Mouse (Mus musculus): ENCODE measurements around the gene Sik2. TPM values are rescaled to one million over a fixed set of nuclear protein-coding genes. Genes with fewer than 3 reads are reported as not detected.

The Sik2 gene
- polyA plus RNA-seq, 1 experiment from 2014 or later, result 10.4 TPM

DNA sequence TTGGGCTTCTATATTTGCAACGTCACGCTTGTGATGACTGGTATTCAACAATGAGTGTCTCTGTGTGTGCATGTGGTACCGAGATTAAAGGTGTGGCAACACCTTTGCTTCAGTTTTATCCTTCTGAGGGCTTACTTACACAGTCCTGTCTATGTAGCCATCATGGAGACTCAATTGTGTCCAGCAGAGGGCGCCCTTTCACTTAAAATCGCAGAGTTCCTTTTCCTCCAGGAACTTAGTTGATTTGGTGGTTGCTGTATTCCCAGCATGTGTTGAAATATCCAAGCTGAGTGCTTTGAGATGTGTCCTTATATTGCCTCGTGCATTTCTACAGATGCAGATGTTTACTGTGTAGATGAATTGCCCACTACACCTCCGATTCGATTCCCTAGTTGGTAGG is 159.6 kb downstream of the Sik2 start:
- no peak overlapping the region for H3K27ac ChIP-seq (ENCODE audit: low read length)
- 14% methylated on average over 8 of the region's 8 CpGs for WGBS
- H3K4me2 ChIP-seq (replicated peaks; ENCODE audit: low read depth, low read length), result no peak overlapping the region; the same call in 1 of the 2 replicates
- H3K4me1 ChIP-seq (ENCODE audit: insufficient read depth, low read depth, low read length), result peaks cover 11% of the 10 kb centered on the region; the same call in 1 of the 2 replicates
- no peak overlapping the region for H3K4me3 ChIP-seq (ENCODE audit: low read depth, low read length)
- H3K36me3 ChIP-seq (ENCODE audit: insufficient read depth, low read length), result no peaks in the 10 kb centered on the region
- H3K9ac ChIP-seq (replicated peaks; ENCODE audit: low read depth), result no peak overlapping the region
- TF ChIP-seq EP300 (IDR thresholded peaks at IDR 0.05) (peak; percentile 46), CTCF (IDR thresholded peaks at IDR 0.05) (peak; percentile 94)
- ATAC-seq (peak; percentile 82), DNase-seq (ENCODE audit: low spot score) (peak; percentile 95)
- H3K9me3 ChIP-seq (ENCODE audit: low read length), result no peaks in the 10 kb centered on the region
- no peaks in the 10 kb centered on the region for H3K27me3 ChIP-seq (replicated peaks; ENCODE audit: insufficient read depth, low read length)

DNA sequence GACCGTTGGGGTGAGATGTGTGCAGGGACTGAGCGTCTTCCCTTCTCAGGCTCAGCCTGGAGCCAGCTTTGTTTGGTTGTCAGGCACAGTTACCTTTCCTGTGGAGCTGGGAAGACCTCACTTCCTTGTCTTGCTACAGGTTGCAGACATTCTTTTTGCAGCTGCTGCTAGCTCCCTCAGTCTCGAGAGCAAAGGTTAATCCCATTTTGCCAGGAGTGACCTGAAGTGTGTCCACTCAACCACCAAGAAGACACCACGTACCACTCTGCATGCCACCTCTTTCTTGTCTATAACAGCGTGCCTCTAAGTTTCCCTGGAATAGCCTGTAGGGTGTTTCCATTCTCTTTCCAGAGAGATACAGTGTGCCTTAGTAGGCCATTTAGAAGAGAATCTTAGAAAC is 160.1 kb downstream of the Sik2 start:
- Histone ChIP-seq H3K9me3 (ENCODE audit: low read length) (no peaks in the 10 kb centered on the region), H3K27ac (ENCODE audit: low read length) (no peak overlapping the region), H3K36me3 (ENCODE audit: insufficient read depth, low read length) (no peaks in the 10 kb centered on the region), H3K4me3 (ENCODE audit: low read depth, low read length) (no peak overlapping the region), H3K27me3 (replicated peaks; ENCODE audit: insufficient read depth, low read length) (no peaks in the 10 kb centered on the region), H3K9ac (replicated peaks; ENCODE audit: low read depth) (no peak overlapping the region), H3K4me2 (replicated peaks; ENCODE audit: low read depth, low read length) (no peak overlapping the region), H3K4me1 (ENCODE audit: insufficient read depth, low read depth, low read length) (peaks cover 11% of the 10 kb centered on the region; the same call in 1 of the 2 replicates)
- DNase-seq (ENCODE audit: low spot score) (no peak), ATAC-seq (no peak)
- no peak for TF ChIP-seq CTCF (IDR thresholded peaks at IDR 0.05)
- TF ChIP-seq EP300 (IDR thresholded peaks at IDR 0.05), result no peak
- 58% methylated on average over 5 of the region's 5 CpGs for WGBS

DNA sequence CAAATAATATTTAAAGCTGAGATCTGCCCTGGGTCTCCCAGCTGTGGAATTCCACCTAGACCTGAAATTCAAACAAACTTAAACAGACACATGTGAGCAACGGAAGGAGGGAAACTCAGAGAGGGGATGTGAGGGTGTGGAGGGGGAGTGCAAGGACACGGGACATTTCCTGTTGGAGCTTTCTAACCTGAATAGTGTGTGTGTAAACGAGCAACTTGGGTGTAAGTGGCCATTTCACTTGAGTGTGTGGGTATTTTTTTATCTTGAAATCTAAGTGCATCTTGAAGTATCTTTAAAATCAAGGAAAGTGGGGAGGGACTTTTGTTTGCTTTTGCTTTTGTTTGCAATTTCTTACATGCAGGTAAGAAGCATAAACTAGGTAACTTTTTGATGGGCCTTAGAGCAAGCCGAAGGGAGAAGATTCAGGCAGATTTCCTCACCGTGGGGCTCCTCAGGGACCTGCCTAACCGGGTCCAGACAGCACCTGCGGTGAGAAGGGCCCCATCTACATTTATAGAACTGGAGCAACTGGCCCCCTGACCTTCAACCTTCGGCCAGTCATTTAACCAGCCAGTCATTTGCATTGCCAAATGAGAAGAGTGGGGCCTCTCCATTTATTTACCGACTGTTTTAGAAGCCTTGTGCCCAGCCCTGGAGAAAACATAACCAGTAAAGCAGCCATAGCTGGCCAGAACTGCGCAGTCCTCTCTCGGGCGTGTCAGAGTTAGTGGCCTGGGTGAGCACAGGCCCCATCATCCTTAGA is 161.1 kb downstream of the Sik2 start:
- Histone ChIP-seq H3K4me3 (ENCODE audit: low read depth, low read length) (no peak overlapping the region), H3K9me3 (ENCODE audit: low read length) (no peaks in the 10 kb centered on the region), H3K4me1 (ENCODE audit: insufficient read depth, low read depth, low read length) (peaks cover 10% of the 10 kb centered on the region; the same call in 1 of the 2 replicates), H3K36me3 (ENCODE audit: insufficient read depth, low read length) (no peaks in the 10 kb centered on the region), H3K27me3 (replicated peaks; ENCODE audit: insufficient read depth, low read length) (no peaks in the 10 kb centered on the region), H3K9ac (replicated peaks; ENCODE audit: low read depth) (no peak overlapping the region), H3K4me2 (replicated peaks; ENCODE audit: low read depth, low read length) (no peak overlapping the region), H3K27ac (ENCODE audit: low read length) (0 out of 2 replicates have a peak overlapping the region, but pooled peaks have one; percentile 5)
- WGBS, result 37% methylated on average over 12 of the region's 12 CpGs
- TF ChIP-seq EP300 (IDR thresholded peaks at IDR 0.05) (peak; percentile 21; the same call in 1 of the 2 replicates), CTCF (IDR thresholded peaks at IDR 0.05) (no peak)
- DNase-seq (ENCODE audit: low spot score) (peak; percentile 66), ATAC-seq (peak; percentile 65)

DNA sequence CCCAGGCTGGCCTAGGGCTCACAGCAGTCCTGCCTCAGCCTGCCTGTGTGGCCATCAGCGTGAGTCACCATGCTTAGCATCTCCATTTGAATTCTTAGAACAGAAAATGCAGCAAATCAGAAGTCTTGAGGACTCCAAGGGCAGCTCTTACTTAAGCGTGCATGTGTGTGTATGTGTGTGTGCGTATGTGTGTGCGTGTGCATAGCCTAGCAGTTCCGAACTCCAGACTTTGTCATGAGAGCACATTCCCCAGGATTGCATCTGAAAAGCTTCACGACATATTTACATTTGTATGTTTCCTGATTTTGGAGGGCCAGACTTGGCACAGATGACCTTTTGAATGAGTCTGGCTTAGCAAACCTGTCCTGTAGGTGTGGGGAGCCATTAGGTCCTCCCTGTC is 161.7 kb downstream of the Sik2 start:
- ATAC-seq (peak; percentile 51), DNase-seq (ENCODE audit: low spot score) (peak; percentile 57)
- Histone ChIP-seq H3K27ac (ENCODE audit: low read length) (0 out of 2 replicates have a peak overlapping the region, but pooled peaks have one; percentile 11), H3K36me3 (ENCODE audit: insufficient read depth, low read length) (no peaks in the 10 kb centered on the region), H3K9ac (replicated peaks; ENCODE audit: low read depth) (no peak overlapping the region), H3K9me3 (ENCODE audit: low read length) (no peaks in the 10 kb centered on the region), H3K4me3 (ENCODE audit: low read depth, low read length) (no peak overlapping the region), H3K27me3 (replicated peaks; ENCODE audit: insufficient read depth, low read length) (no peaks in the 10 kb centered on the region), H3K4me1 (ENCODE audit: insufficient read depth, low read depth, low read length) (peaks cover 6% of the 10 kb centered on the region; the same call in 1 of the 2 replicates), H3K4me2 (replicated peaks; ENCODE audit: low read depth, low read length) (no peak overlapping the region)
- WGBS, result 55% methylated on average over 6 of the region's 6 CpGs
- no peak for TF ChIP-seq CTCF (IDR thresholded peaks at IDR 0.05)
- no peak for TF ChIP-seq EP300 (IDR thresholded peaks at IDR 0.05)

DNA sequence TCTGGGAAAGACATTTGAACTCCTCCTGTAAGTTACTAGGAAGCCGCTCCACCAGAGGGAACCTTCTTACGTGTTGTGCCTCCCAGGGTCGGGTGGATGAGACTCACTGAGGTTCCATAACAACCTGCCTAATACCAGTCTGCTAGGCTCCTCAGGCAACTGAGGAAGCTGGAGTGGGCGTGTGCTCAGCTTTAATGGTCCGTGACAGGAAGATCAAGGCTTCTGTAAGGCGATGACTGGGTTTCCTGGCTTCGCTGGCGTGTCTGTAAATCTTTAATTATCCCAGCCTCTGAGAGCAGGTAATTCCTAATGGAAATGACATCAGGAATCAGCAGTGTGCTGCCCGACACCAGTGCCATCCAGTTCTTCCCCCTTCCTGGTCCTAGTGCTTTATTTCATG is 163.3 kb downstream of the Sik2 start:
- no peaks in the 10 kb centered on the region for H3K36me3 ChIP-seq (ENCODE audit: insufficient read depth, low read length)
- no peaks in the 10 kb centered on the region for H3K9me3 ChIP-seq (ENCODE audit: low read length)
- DNase-seq (ENCODE audit: low spot score) (no peak), ATAC-seq (no peak)
- H3K4me2 ChIP-seq (replicated peaks; ENCODE audit: low read depth, low read length), result no peak overlapping the region
- H3K27me3 ChIP-seq (replicated peaks; ENCODE audit: insufficient read depth, low read length), result no peaks in the 10 kb centered on the region
- peaks cover 8% of the 10 kb centered on the region; the same call in 1 of the 2 replicates for H3K4me1 ChIP-seq (ENCODE audit: insufficient read depth, low read depth, low read length)
- H3K27ac ChIP-seq (ENCODE audit: low read length), result no peak overlapping the region
- WGBS, result 77% methylated on average over 9 of the region's 9 CpGs
- H3K4me3 ChIP-seq (ENCODE audit: low read depth, low read length), result no peak overlapping the region
- TF ChIP-seq CTCF (IDR thresholded peaks at IDR 0.05), result no peak
- no peak for TF ChIP-seq EP300 (IDR thresholded peaks at IDR 0.05)
- H3K9ac ChIP-seq (replicated peaks; ENCODE audit: low read depth), result no peak overlapping the region

DNA sequence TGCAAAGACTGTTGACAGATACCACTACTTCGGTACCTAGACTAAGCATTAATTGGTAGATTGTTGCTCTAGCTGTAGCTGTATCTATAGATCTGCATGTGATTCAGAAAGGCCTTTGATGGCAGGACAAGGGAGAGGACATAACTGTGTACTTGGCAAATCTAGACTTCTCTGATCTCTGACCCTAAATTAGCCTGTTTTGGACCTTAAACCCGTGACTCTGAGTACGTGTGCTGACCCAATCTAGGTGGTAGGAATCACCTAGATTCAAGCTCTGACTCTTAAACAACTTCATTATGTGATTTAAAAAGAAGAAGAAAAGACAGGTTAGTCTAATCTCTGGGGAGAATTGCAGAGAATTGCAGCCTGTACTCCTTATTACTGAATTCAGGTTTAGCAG is 163.8 kb downstream of the Sik2 start, which contains the start of gene Ppp2r1b:
Gene Ppp2r1b (plus strand): TSS at position 221 of the 400 bp plus-strand sequence.
- ATAC-seq (no peak), DNase-seq (ENCODE audit: low spot score) (no peak)
- TF ChIP-seq CTCF (IDR thresholded peaks at IDR 0.05) (no peak), EP300 (IDR thresholded peaks at IDR 0.05) (no peak)
- no peak within 1 kb of the TSS for H3K4me2 ChIP-seq (replicated peaks; ENCODE audit: low read depth, low read length)
- no peaks in the 10 kb centered on the region for H3K36me3 ChIP-seq (ENCODE audit: insufficient read depth, low read length)
- WGBS, result 98% methylated on average over 3 of the region's 3 CpGs
- no peak within 1 kb of the TSS for H3K4me3 ChIP-seq (ENCODE audit: low read depth, low read length)
- H3K27me3 ChIP-seq (replicated peaks; ENCODE audit: insufficient read depth, low read length), result no peaks in the 10 kb centered on the region
- no peak within 1 kb of the TSS for H3K27ac ChIP-seq (ENCODE audit: low read length)
- H3K9me3 ChIP-seq (ENCODE audit: low read length), result no peaks in the 10 kb centered on the region
- peaks cover 4% of the 10 kb centered on the region; the same call in 1 of the 2 replicates for H3K4me1 ChIP-seq (ENCODE audit: insufficient read depth, low read depth, low read length)
- H3K9ac ChIP-seq (replicated peaks; ENCODE audit: low read depth), result no peak within 1 kb of the TSS

Other genes starting within 250 kb of the Sik2 start
- 10.2 and 12.1 TPM in 2 replicates for gene Fdxacb1, start 240.8 kb downstream of the Sik2 start, polyA plus RNA-seq (2015; fragmentation: Nextera tagmentation; extraction: Ambion mirVana)
- gene Alg9, start 234.1 kb downstream of the Sik2 start, polyA plus RNA-seq (2015; fragmentation: Nextera tagmentation; extraction: Ambion mirVana), result 17.9 and 19.0 TPM in 2 replicates
- gene 1110032A03Rik, start 233.6 kb downstream of the Sik2 start, polyA plus RNA-seq (2015; fragmentation: Nextera tagmentation; extraction: Ambion mirVana), result 72.3 and 79.8 TPM in 2 replicates
- gene Ppp2r1b, start 163.8 kb downstream of the Sik2 start, polyA plus RNA-seq (2015; fragmentation: Nextera tagmentation; extraction: Ambion mirVana), result 26.0 and 28.4 TPM in 2 replicates
- gene Btg4, start 51.8 kb upstream of the Sik2 start, polyA plus RNA-seq (2015; fragmentation: Nextera tagmentation; extraction: Ambion mirVana), result 0.42 and 0.53 TPM in 2 replicates
- 10.7 and 15.6 TPM in 2 replicates for gene Layn, start 68.0 kb upstream of the Sik2 start, polyA plus RNA-seq (2015; fragmentation: Nextera tagmentation; extraction: Ambion mirVana)
- gene 4833427G06Rik, start 93.0 kb upstream of the Sik2 start, polyA plus RNA-seq (2015; fragmentation: Nextera tagmentation; extraction: Ambion mirVana), result 6.2 and 8.1 TPM in 2 replicates
- 0.11 TPM in 2 replicates for gene Gm32742, start 156.4 kb upstream of the Sik2 start, polyA plus RNA-seq (2015; fragmentation: Nextera tagmentation; extraction: Ambion mirVana)
- gene Pou2af1, start 204.6 kb upstream of the Sik2 start, polyA plus RNA-seq (2015; fragmentation: Nextera tagmentation; extraction: Ambion mirVana), result 0.29 and 0.45 TPM in 2 replicates

All from lung, postnatal 0 days (tissue).